Mouse (Mus musculus): Measurements from ENCODE around the gene Olfr1018.

DNA sequence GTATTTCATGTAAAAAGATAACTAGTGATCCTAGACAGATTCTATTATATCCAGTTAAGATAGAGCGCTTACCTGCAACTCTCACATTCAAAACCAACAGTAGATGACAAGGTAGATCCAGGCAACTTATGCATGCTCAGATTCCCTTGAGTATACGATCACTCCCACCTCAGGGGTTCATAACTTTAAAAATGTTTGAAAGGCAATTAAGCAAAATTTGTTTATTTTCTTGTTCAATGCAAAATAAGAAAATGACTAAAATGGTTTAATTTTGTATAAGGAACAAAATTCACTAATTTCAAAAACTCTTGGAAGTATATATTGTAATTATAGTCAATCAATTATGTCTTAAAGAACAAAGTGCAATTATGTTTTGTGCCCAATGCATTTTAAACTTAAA lies 15.8 kb upstream of the Olfr1018 start, which contains the start of gene Olfr1016:
- TF ChIP-seq MAFK (IDR thresholded peaks at IDR 0.05; ENCODE audit: insufficient replicate concordance, low read length) (no peak), POLR2A (IDR thresholded peaks at IDR 0.05; ENCODE audit: low read depth, low read length) (no peak), SIN3A (IDR thresholded peaks at IDR 0.05; ENCODE audit: low read length) (no peak), BHLHE40 (IDR thresholded peaks at IDR 0.05; ENCODE audit: low read depth, low read length) (no peak), E2F4 (IDR thresholded peaks at IDR 0.05; ENCODE audit: insufficient replicate concordance, low read depth, low read length) (no peak), RAD21 (IDR thresholded peaks at IDR 0.05; ENCODE audit: low read depth, low read length) (no peak), ZNF384 (IDR thresholded peaks at IDR 0.05; ENCODE audit: low read depth, low read length) (no peak), USF1 (IDR thresholded peaks at IDR 0.05; ENCODE audit: low read depth, low read length) (no peak), CTCF (conservative IDR thresholded peaks at IDR 0.05 in 1 of 2, IDR thresholded peaks at IDR 0.05 in 1 of 2; ENCODE audit: low read depth in 2 of 2, low read length in 2 of 2) (no peak), ZKSCAN1 (IDR thresholded peaks at IDR 0.05; ENCODE audit: borderline replicate concordance, low read depth, low read length) (no peak), MXI1 (IDR thresholded peaks at IDR 0.05; ENCODE audit: low read depth, low read length) (no peak)
